Mouse (Mus musculus): Measurements from ENCODE around the gene Cwc27. TPM values are rescaled to one million over a fixed set of nuclear protein-coding genes. Genes with fewer than 3 reads are reported as not detected.

Gene Cwc27
- total RNA-seq, 2 experiments from 2014 or later, result 18.4 to 18.6 TPM

- intact Hi-C loops (cut with DNase I), result no loop called here
- DNase-seq (ENCODE audit: extremely low spot score in 1 of 2, low spot score in 2 of 2), result no peak
These were observed 24.8 kb downstream of the Cwc27 start, which contains the start of gene Srek1ip1 for GRCm38 (mm10) chr13:104792184-104792583. Gene Srek1ip1 (plus strand): TSS chr13:104792484.

GRCm38 (mm10) chr13:104789663-104790062 is 27.3 kb downstream of the Cwc27 start:
- peak in 1 of 2 experiments; percentile 31 for DNase-seq (ENCODE audit: extremely low spot score in 1 of 2, low spot score in 2 of 2)

GRCm38 (mm10) chr13:104787260-104787659 is 29.7 kb downstream of the Cwc27 start:
- no peak for DNase-seq (ENCODE audit: extremely low spot score in 1 of 2, low spot score in 2 of 2)
- intact Hi-C loops (cut with DNase I), result no loop called here

More at GRCm38 (mm10) chr13:104789663-104790062, 27.3 kb downstream of the Cwc27 start:
- intact Hi-C loops (cut with DNase I), result loop anchor here (2.0 kb wide), 1 partner anchor 503 kb away; the partner anchor contains the start of gene Adamts6

GRCm38 (mm10) chr13:104779104-104779670 is 37.8 kb downstream of the Cwc27 start:
- intact Hi-C loops (cut with DNase I), result no loop called here
- DNase-seq (ENCODE audit: extremely low spot score in 1 of 2, low spot score in 2 of 2), result no peak

- intact Hi-C loops (cut with DNase I), result no loop called here
- DNase-seq (ENCODE audit: extremely low spot score in 1 of 2, low spot score in 2 of 2), result no peak
These were observed 53.7 kb downstream of the Cwc27 start for GRCm38 (mm10) chr13:104763193-104763592.

- intact Hi-C loops (cut with DNase I), result no loop called here
- DNase-seq (ENCODE audit: extremely low spot score in 1 of 2, low spot score in 2 of 2), result no peak
These were observed 54.5 kb downstream of the Cwc27 start for GRCm38 (mm10) chr13:104762401-104762800.

- DNase-seq (ENCODE audit: extremely low spot score in 1 of 2, low spot score in 2 of 2), result no peak
- intact Hi-C loops (cut with DNase I), result no loop called here
These were observed 57.6 kb downstream of the Cwc27 start for GRCm38 (mm10) chr13:104759381-104759780.

GRCm38 (mm10) chr13:104747032-104747431 is 69.9 kb downstream of the Cwc27 start:
- intact Hi-C loops (cut with DNase I), result no loop called here
- DNase-seq (ENCODE audit: extremely low spot score in 1 of 2, low spot score in 2 of 2), result no peak

GRCm38 (mm10) chr13:104742866-104743265 is 74.1 kb downstream of the Cwc27 start:
- intact Hi-C loops (cut with DNase I), result no loop called here
- DNase-seq (ENCODE audit: extremely low spot score in 1 of 2, low spot score in 2 of 2), result no peak

GRCm38 (mm10) chr13:104729261-104730046 is 87.5 kb downstream of the Cwc27 start:
- DNase-seq (ENCODE audit: extremely low spot score in 1 of 2, low spot score in 2 of 2), result no peak
- intact Hi-C loops (cut with DNase I), result no loop called here

GRCm38 (mm10) chr13:104727681-104728080 is 89.3 kb downstream of the Cwc27 start:
- no peak for DNase-seq (ENCODE audit: extremely low spot score in 1 of 2, low spot score in 2 of 2)
- intact Hi-C loops (cut with DNase I), result no loop called here

- intact Hi-C loops (cut with DNase I), result no loop called here
These were observed 96.8 kb downstream of the Cwc27 start for GRCm38 (mm10) chr13:104720133-104720532.

GRCm38 (mm10) chr13:104694612-104695355 is 122.2 kb downstream of the Cwc27 start:
- intact Hi-C loops (cut with DNase I), result no loop called here

More at GRCm38 (mm10) chr13:104720133-104720532, 96.8 kb downstream of the Cwc27 start:
- DNase-seq (ENCODE audit: extremely low spot score in 1 of 2, low spot score in 2 of 2), result no peak

GRCm38 (mm10) chr13:104692710-104693109 is 124.2 kb downstream of the Cwc27 start:
- DNase-seq (ENCODE audit: extremely low spot score in 1 of 2, low spot score in 2 of 2), result no peak
- intact Hi-C loops (cut with DNase I), result no loop called here

More at GRCm38 (mm10) chr13:104694612-104695355, 122.2 kb downstream of the Cwc27 start:
- DNase-seq (ENCODE audit: extremely low spot score in 1 of 2, low spot score in 2 of 2), result peak in 1 of 2 experiments; percentile 23

- intact Hi-C loops (cut with DNase I), result no loop called here
- DNase-seq (ENCODE audit: extremely low spot score in 1 of 2, low spot score in 2 of 2), result no peak
These were observed 131.4 kb downstream of the Cwc27 start for GRCm38 (mm10) chr13:104685537-104685936.

GRCm38 (mm10) chr13:104684361-104685011 is 132.5 kb downstream of the Cwc27 start:
- DNase-seq (ENCODE audit: extremely low spot score in 1 of 2, low spot score in 2 of 2), result no peak
- intact Hi-C loops (cut with DNase I), result no loop called here

- peak in 1 of 2 experiments; percentile 21 for DNase-seq (ENCODE audit: extremely low spot score in 1 of 2, low spot score in 2 of 2)
- intact Hi-C loops (cut with DNase I), result loop anchor here (2.0 kb wide), 1 partner anchor 396 kb away; no protein-coding TSS in a partner anchor
These were observed 135.7 kb downstream of the Cwc27 start for GRCm38 (mm10) chr13:104681212-104681611.

- no peak for DNase-seq (ENCODE audit: extremely low spot score in 1 of 2, low spot score in 2 of 2)
- intact Hi-C loops (cut with DNase I), result no loop called here
These were observed 155.8 kb downstream of the Cwc27 start for GRCm38 (mm10) chr13:104661188-104661587.

Data from left cerebral cortex, postnatal 10 days (tissue).